Mouse (Mus musculus) thymus, postnatal 14 days (tissue): ENCODE measurements around the gene Imp3.
"Not testable (repeated sequence)": the region's sequence is repeated elsewhere in the genome, so short reads cannot be mapped to it uniquely, and the experiment has no call there.

ENCODE experiments used
- DNase-seq: peaks from one replicate; pipeline ENCODE4 v3.0.0; 2021

The Imp3 gene

DNA sequence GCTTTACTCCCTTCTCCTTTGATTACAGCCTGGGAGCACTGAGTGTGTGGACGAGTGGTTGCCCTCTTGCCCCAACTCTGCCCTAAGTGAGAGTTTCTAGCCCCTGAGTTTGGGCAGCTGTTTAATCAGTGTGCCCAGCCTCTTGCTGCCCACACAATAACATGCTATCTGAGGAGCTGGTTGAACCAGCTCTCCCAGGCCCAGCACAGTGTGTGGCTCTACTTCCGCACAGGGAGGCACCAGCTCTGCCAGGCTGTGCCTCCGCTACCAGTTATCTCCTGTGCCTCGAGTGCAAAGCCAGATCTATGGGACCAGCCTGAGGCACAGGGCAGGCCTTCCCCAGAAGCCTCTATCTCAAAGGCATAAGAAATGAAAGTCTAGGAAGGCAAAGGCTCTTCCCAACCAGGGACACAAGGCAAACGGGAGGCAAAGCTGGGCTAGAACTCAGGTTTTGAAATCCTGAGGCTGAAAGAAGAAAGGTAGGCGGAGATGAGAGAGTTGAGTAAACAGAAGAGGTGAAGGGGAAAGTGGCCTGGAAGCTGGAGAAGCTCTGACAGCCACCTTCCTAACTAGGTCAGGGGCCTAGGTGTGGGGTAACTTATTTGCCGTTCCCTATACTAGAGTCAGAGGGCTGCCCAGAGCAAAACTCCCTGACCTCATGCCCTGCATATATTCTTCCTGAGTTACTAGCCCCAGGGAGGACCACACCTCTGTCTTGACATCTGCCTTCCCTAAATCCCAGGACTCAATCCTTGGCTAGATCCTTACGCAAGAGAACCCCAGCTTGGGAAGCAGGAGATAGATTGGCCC, 13.2 kb upstream of the Imp3 start:
- DNase-seq, result no peak

DNA sequence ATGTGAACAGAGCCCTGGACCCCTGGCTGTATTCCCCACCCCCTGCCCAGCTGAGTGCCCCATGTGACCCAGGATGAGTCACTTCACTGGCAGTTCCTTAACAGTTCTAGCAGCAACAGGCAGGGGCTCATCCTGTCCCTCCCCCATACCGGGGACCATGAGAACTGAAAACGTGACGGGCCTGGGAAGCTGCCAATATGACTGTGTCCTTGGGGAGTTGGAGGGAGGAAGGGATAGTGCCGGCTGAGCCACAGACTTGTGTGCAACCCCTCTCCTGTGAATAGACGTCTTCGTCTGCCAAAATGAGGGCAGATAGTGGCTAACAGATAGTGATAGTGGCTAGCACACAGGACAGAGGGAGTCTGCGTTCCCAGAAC, 12.6 kb upstream of the Imp3 start:
- no peak for DNase-seq

DNA sequence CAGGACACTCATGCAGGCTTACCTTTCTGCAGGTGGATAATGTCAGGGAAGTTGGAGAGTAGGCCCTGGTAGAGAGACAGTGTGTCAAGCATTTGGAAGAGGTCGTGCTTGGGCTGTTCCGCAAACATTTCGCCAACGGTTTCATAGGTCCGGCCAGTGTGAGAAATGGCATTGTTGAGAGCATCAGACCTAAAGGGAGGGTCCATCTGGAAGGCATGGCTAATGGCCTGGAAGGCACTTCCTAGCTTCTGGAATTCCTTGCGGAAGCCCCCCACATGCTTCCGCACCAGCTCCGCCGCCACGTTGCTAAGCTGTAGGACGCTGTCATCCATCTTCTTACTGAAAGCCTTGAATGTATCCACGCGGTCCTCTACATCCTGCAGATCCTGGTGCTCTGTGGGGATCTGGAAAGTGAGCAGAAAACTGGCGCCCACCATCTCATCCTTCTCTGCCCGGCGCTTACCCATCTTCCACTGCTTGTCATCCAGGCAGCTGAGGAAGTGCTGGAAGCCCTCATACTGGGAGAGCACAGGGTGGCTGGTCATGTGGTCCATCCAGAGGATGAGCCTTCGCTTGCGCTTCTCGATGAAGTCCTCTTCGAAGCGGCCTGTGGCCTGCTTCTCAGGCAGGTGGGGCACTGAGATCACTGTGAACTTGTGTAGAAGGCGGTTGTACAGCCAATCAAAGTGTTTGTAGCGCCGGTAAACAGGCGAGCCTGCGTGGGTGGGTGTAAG, 11.8 kb upstream of the Imp3 start:
- DNase-seq, result no peak

DNA sequence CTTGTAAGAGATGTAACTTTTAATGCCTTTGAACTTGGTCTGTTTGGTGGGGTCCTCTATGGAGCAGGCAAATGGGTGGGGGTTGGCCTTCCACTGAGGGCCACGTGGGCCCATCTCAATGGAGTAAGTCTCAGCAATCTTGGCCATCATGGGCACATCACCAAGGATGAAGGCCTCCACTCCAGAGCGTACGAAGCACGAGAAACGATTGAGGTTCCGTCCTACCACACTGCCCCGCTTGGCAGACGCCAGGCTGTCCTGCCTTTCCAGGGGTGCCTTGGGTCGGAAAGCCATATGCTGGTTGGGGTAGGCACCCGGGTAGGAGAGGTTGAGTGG, 11.3 kb upstream of the Imp3 start:
- DNase-seq, result no peak

DNA sequence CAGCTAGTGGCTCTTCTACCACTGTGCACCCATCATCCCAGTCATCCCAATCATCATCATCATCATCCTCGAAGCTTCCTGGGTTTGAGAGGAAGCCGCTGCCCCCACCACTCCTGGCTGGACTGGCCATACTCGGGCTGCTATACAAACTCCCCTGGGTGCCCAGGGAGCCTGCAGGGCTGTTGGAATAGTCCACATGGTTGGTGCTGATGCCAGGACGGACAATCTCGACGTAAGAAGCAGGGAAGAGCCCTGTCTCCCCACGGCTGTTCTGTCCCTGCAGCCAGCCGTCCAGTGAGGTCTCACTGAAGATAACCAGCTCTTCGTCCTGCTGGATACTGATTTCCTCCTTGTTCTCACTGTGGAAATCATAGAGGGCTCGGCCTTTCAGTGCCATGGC, 10.9 kb upstream of the Imp3 start:
- DNase-seq, result no peak

DNA sequence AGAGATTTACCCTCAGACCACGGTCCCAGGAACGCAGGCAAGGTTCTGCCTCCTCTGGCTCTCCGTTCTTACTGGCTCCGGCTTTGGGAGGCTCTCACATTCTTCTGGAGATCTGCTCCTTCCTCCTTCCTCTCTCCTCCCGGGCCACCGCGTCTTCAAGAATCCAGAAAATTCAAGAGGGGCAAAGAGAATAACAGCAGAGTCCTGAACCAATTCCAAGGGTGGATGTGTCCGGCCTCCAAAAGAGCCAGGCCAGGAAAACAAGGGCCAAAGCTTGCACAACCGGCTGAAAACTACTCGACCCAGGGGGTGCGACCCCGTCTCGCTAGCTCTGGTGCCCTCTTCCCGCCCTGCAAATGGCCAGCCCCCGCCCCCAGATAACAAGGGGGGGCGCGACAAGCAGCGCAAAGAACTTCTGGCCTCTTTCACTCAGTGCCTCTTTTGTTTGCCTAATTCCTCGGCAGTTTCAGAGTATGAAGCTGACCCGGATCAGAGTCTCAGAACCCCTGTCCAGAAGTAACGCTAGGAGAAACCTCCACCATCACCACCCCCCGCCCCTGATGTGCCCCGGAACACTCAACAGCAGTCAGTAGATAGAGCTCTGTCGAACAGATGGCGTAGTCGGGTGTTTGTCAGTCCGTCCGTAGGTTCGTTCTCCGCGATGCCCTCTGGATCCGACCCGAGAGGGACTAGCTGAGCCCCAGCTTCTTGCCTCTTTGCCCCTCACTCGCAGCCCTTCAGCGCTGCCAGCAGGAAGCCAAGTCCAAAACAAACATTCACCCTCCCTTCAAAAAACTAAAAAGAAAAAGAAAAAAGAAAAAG, 9.9 kb upstream of the Imp3 start:
- DNase-seq, result peak; percentile 41

DNA sequence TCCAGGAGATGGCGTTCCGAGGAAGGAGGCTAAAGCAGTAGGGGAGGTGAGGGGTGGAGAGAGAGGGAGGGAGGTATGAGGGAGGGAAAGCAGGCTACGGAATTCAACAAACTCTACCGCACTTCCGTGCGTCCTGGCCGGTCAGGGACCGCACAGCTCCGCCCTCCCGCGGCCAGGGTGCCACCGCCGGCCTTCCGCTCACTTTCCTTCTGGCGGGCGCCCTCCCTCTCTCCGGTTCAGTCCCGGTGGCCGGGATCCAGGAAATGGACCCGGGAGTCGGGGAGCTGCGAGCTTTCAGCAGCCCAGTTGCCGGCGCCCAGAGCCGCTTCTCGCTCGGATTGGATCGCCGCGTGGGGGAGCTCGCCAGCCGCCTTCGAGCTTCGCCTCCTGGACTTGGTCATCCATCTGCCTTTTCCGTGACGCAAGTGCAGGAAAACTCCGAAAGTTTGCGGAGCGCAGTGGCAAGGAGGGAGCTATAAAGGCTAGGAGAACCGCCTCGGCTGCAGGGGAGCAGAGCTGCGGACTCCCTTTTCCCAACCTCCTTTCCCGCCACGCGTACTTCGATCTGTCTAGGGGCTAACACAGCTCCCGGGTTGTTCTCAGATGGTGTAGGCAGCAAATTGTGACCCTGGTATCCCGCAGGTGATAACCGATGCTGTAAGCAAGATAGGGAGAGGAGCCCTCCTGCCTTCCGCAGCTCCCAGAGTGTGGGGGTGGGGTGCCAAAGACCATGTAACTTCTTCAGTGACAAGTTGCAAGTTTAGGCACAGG, 9.0 kb upstream of the Imp3 start, which contains the start of gene Snx33:
Snx33 (minus strand) TSS at position 331 of the 771 bp plus-strand sequence.
- peak; percentile 88 for DNase-seq

DNA sequence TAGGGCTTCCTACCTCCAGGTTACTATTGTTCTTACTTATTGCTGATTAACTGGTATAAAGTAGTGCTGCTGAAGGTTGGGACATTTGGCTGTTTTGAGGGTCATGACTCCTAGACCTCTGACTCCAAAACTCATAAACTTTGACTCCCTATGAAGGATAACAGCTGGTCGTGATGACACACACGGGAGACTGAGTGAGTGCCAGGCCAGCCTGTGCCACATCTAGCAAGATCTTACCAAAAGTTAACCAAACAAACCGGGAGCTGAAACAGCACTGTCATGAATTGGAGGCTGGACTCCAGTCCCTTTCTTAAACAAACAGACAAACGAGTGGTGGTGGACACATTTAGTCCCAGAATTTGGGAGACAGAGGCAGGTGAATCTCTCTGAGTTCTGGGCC, 7.8 kb upstream of the Imp3 start:
- no peak for DNase-seq

DNA sequence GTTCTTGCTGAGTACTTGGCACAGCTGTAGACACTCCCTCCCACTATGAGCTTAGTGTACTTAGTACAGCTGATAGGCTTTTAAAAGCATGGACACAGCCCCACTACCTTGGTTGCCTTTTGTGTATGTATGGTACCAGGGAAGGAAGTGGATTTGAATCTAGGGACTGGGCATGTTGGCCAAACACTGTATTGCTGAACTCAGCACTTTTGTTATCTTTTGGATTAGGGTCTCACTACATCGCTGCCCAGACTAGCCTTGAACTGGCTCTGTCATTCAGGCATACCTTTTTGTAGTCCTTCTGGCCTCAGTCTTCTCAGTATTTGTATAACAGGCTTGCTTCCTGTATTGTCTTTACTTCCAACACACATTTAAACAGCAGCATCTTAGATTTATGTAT, 6.7 kb upstream of the Imp3 start:
- no peak for DNase-seq

DNA sequence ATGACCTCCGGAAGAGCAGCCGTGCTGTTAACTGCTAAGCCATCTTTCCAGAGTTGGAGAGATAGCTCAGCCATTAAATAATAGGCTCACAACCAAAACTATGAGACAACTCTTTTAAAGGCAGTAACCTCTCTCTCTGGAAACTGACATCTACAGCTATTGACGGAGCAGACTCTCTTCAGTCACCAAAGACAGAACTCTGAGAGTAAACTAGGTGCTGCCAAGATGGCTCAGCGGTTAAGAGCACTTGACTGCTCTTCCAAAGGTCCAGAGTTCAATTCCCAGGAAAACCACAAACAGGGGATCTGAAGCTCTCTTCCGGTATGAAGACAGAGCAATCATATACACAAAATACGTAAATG, 433 bp upstream of the Imp3 start:
- no peak for DNase-seq

DNA sequence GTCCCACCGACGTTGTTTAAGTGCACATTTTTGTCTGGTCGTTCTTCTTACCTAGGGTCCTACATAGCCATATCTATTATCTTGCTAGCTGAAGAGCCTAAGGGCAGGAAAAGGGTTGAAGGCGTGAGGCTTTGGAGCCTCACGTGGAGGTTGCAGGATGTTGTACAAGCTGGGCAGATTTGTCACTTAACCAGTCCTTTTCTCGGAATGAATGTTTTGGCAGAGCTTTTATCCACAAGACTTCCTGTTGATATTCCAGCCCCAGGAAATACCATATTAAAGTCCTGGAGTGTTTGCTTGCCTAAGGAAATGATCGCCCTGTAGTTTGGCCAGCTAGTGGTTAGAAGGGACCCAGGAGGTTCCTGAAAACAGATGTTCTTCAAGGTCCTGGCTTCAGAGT, 1.1 kb downstream of the Imp3 start:
- DNase-seq, result no peak

DNA sequence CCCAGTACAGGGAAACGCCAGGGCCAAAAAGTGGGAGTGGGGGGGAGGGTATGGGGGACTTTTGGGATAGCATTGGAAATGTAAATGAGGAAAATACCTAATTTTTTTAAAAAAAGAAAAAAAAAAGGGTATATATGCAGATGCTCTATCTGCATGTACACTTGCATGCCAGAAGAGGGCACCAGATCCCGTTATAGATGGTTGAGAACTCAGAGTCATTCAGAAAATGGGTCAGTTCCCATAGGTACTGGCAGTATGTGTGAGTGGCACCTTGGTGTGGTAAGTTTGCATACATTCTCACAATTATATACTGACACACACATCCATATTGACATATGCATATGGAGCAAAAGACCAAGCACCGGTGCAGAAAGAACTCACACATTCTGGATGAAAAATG, 10.2 kb downstream of the Imp3 start:
- peak; percentile 61 for DNase-seq

DNA sequence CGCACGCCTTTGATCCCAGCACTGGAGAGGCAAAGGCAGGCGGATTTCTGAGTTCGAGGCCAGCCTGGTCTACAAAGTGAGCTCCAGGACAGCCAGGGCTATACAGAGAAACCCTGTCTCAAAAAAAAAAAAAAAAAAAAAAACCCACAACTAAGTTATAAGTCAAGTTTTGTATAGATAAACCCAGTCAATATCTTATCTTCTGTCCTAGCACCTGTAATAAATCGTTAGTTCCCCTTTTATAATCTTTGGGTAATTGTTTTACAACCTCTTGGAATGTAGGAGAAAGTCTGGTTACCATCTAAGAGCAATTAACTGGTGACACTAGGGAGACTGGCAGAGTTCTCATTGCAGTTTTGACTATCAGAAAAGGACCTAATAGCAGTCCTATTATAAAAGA, 11.4 kb downstream of the Imp3 start:
- DNase-seq, result not testable (repeated sequence)

DNA sequence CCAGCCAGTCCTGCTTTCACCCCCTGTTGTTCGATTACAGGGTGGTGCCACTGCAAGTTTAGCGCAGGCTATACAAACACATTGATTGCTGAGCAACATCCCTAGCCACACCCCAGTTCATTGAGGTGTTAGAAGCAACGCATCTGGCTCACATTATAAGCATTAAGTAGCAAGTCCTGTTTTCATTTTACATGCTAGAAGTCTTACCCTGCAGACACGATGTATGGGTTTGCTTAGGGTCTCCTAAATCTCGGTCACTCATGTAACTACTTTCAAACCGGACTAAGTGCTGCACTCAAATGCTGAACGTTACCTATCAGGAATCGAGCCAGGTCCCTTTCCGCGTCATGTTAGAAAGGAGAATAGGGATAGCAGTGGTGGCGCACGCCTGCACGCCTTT, 12.5 kb downstream of the Imp3 start:
- DNase-seq, result peak; percentile 11

DNA sequence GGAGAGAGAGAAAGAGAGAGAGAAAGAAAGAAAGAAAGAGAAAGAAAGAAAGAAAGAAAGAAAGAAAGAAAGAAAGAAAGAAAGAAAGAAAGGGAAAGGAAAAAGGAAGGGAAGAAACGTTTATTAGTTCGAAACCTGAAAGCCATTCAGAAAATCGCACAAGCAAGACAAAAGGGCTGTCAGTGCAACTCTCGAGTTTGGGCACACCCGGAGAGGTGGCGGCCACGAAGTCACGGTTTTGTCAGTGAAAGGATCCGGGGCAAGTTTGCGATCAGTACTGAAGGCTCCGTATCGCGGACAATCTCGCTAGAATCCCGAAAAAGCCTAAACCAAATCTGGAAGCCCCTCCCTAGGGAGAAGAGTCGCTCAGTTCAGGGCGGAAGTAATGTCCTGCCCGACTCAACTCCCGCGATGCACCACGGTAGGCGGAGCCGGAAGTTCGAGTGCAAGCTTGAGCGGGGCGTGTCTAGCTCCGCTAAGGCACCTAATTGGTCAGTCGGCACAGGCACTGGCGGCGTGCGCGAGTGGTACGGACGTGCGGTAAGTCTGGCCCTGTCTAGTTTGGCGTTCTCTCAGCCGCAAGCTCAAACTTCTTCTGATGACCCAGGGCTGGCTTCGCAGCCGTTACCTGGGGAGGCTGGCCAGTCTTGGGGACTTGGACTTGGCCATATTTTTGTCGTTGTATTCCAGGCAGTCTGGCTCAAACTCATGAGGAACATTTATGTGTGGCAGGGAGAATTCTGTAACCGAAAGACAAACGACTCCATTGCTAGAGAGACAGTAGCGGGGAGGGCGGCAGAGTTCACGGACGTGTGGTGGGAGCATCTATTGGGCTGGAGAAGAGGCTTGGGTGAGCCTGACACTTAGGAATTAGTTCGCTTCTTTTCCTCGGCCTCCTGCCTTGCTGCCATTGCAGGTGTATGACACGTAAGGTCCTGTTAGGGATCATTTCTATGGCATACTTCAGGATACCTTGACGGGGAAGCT, 13.4 kb downstream of the Imp3 start, which contains the start of gene Snupn:
Snupn (plus strand) TSS at position 465 of the 987 bp plus-strand sequence.
- peak; percentile 97 for DNase-seq

DNA sequence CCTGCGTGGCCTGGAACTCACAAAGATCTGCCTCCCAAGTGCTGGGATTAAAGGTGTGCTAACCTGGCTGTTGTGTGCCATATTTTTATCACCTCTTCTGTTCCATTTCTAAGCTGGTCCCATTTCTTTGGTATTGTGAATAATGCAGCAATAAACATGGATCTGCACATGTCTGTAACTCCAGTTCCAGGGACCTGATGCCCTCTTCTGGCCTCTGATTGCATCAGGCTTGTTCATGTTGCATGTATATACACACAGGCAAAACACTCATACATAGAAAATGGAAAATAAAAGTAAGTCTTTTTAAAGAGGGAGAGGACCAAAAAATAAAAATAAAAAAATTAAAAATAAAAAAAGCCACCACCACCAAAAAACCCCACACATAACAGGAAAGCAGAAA, 16.3 kb downstream of the Imp3 start:
- DNase-seq, result no peak

DNA sequence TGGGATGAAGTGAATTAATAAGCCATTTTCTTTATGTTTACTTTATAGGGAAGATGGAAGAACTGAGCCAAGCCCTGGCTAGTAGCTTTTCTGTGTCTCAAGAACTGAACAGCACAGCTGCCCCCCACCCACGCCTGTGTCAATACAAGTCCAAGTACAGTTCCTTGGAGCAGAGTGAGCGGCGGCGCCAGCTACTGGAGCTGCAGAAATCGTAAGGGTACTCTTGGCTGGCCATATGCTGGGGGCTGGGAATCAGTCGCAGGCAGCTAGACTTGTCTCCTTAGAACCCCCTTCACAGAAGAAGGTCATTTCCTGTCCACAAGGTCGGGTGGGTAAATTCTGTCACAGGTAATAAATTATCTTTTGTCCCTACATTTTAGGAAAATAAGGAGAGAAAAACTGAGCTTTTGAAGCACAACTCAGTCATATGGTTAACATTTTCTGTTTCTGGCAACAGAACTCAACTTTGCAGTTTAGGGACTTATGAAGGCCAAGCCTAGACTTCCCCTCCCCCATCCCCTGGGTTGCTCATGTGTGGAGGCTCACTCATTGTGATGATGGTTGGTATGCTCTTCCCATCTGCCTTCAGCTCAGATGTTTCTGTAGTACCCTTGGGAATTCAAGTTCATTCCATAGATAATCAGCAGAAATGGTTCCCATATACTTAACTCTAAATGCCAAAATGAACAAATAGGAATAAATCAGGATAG, 19.8 kb downstream of the Imp3 start:
- DNase-seq, result no peak

DNA sequence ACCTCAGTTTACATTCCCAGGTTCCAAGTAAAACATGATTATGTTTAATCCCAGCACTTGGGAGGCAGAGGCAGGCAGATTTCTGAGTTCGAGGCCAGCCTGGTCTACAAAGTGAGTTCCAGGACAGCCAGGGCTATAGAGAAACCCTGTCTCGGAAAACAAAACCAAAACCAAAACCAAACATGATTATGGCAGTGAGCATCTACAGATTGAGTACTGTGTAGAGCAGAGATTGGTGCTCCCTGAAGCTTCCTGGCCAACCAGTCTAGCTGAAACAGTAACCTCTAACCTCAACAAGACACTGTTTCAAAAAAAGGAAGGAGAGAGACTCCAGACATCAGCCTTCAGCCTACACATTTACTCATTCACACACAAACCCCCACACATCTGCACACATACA, 21.4 kb downstream of the Imp3 start:
- no peak for DNase-seq

DNA sequence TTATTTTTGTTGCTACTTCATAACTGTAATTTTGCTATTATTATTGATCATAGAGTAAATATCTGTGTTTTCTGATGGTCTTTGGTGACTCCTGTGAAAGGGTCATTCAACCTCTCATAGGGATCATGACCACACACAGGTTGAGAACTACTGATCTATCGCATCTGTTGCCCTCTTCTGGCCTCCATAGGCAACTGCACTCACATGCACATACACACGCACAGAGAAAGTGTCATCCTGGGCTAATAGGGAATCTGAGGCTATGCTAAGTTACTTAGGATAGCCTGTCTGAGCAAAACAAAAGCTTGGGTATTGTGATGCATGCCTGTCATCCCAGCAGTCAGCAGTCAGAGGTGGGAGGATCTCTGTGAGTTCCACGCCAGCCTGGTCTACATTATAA, 24.3 kb downstream of the Imp3 start:
- no peak for DNase-seq

DNA sequence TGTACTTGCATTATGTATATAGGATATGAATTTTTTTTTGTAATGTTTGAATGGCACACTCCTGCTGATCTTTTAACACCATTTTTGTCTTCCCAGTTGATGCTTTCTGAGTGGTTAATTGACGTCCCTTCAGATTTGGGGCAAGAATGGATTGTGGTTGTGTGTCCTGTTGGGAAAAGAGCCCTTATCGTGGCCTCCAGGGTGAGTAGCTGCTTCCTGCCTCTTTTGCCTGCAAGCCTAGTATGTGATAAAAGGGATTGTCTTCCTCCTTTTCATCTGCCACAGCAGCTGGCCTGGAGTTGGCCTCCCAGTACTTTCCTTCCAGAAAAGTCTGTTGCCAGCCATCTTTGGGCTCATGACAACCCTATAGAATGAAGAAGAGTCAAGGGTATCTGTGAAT, 32.9 kb downstream of the Imp3 start:
- no peak for DNase-seq

DNA sequence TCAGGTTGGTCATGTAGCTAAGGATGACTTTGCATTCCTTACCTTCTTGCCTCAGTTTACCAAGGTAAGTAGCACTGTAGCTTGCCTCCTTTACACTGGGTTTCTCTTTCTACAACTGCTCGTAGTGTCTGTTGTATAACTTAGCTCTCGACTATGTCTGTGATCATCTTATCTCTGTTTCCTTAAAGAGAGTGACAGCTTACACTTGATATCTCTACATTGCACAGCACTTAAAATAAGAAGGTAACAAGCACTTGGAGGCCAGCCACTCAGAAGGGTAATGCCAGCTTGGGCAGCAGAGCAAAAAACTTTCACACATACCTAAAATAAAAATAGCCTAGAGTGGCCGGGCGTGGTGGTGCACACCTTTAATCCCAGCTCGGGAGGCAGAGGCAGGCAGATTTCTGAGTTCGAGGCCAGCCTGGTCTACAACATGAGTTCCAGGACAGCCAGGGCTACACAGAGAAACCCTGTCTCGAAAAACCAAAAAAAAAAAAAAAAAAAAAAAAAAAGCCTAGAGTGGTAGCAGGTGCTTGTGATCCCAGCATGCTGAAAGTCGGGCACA, 36.8 kb downstream of the Imp3 start:
- no peak for DNase-seq
